Comparison of ENCODE assay signal across 8 mouse cellular contexts in the genomic region with DNA sequence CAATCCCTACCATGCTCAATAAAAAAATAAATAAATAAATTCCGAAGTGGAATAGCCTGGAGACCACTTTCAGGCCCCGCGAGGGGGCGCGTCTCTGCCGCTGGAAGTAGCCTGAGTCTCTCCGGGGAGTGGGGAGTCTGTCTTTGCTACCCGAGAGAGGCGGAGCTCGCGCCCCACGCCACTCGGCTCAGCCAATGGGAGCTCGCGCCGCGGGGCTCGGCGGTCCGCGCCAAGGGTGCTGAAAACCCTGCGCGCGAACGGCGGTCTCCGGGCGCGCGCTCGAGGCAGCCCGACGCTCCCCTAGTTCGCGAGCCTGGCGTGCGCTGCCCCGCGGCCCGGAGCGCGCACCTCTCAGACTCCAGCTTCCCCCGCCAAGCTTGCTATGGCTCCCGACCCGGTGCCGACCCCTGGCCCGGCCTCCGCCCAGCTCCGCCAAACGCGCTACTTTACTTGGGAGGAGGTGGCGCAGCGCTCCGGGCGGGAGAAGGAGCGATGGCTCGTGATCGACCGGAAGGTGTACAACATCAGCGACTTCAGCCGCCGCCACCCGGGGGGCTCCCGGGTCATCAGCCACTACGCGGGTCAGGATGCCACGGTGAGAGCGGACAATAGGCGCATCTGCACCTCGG. TPM values are rescaled to one million over a fixed set of nuclear protein-coding genes. Genes with fewer than 3 reads are reported as not detected.
DNase-seq lines count a peak whose midpoint lies in the region; ATAC-seq lines count a peak whose summit lies in the region.

Fads1 (plus strand) TSS at position 219 of the 629 bp plus-strand sequence.

- peak; percentile 98 for DNase-seq in ZHBTc4 (ENCODE audit: low read depth, low spot score)
- DNase-seq in gastrocnemius, adult 8-10 months (ENCODE audit: low spot score in 2 of 2), result peak; percentile 66 to 85
- DNase-seq in hindlimb bud, embryonic 11.5 days (ENCODE audit: extremely low spot score, low read depth, low spot score), result peak; percentile 73
- DNase-seq in left cerebral cortex, adult 8-10 months (ENCODE audit: low spot score in 2 of 2), result peak; percentile 86 to 93
- peak; percentile 95 for DNase-seq in right cerebral cortex, postnatal 14 days
- DNase-seq in urinary bladder, postnatal 36 days (ENCODE audit: low spot score in 2 of 2), result peak; percentile 79 to 90

- peaks cover 11% of the 10 kb centered on the region for H3K9me3 ChIP-seq in megakaryocyte, embryonic 14.5 days

- no peaks in the 10 kb centered on the region for H3K27me3 ChIP-seq in megakaryocyte, embryonic 14.5 days (replicated peaks)

- H3K4me3 ChIP-seq in megakaryocyte, embryonic 14.5 days (replicated peaks), result peak within 1 kb of the TSS; percentile 98

- peaks cover 63% of the 10 kb centered on the region for H3K4me1 ChIP-seq in megakaryocyte, embryonic 14.5 days

- ATAC-seq in common myeloid progenitor, adult 5-6 weeks (replicated peaks; ENCODE audit: low read depth, poor library complexity, severe bottlenecking), result peak; percentile 91

- peaks cover 47% of the 10 kb centered on the region for H3K36me3 ChIP-seq in megakaryocyte, embryonic 14.5 days (replicated peaks; ENCODE audit: low read length)

RNA-seq across cellular contexts. Expression of gene Fads1, which starts in this region (rescaled TPM):
- 20.5 and 32.9 TPM in 2 replicates for total RNA-seq in common myeloid progenitor, adult 5-6 weeks (2017)
- total RNA-seq in gastrocnemius, adult 8-10 months (2022), result 1 to 10 TPM; 2.5 to 6.0 (median 4.2) TPM
- total RNA-seq in left cerebral cortex, adult 8-10 months (2022), result 100 to 1,000 TPM; 194 to 215 (median 198) TPM
- polyA plus RNA-seq in megakaryocyte, embryonic 14.5 days (2012; ENCODE audit: insufficient read depth, low replicate concordance), result 76.5 and 120 TPM in 2 replicates

Comparison
In these comparisons a context has a peak if more than half of its experiments do, and no peak if none do; other contexts are left out.
1. Peak in every context shown above with its lines: DNase-seq, ATAC-seq and H3K4me3 ChIP-seq.